Mouse (Mus musculus): ENCODE measurements around the gene Col4a3. TPM values are rescaled to one million over a fixed set of nuclear protein-coding genes. Genes with fewer than 3 reads are reported as not detected.
A peak's percentile ranks its signal among the peaks of the same experiment; 100 is the strongest.

Col4a3 gene
- polyA plus RNA-seq, 1 experiment: 0.20 TPM

DNA sequence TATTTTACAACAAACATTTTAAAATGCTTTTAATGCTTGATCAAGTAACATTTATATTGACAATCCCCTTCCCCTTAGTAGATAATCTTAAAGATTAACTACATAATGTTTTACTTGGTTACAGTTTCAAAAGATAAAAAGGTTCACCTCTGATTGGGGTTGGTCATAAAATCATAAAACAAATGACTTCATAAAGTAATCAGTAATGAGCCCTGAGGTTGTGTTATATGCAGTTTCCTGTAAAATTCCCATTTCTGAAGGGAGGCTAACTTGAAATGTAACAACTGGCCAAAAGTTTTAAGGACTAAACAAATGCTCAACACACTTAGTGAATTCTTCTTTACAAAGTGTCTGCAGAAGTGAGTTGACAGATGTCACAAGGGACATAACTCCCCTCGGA lies 179.5 kb downstream of the Col4a3 start:
- peak overlapping the region; percentile 10; the same call in 1 of the 2 replicates for H3K4me3 ChIP-seq (ENCODE audit: low read depth, low read length)
- peak overlapping the region; percentile 91 for H3K27ac ChIP-seq (ENCODE audit: insufficient read depth, low read depth, low read length)
- H3K36me3 ChIP-seq (ENCODE audit: control insufficient read depth, insufficient read depth, low read length): peaks cover 26% of the 10 kb centered on the region
- no peaks in the 10 kb centered on the region for H3K27me3 ChIP-seq (ENCODE audit: control insufficient read depth, insufficient read depth, low read length)
- WGBS: 13% methylated on average over 1 of the region's 1 CpGs
- H3K4me1 ChIP-seq (ENCODE audit: control insufficient read depth, insufficient read depth, insufficient read length, low read length): peaks cover 13% of the 10 kb centered on the region; the same call in 1 of the 2 replicates
- TF ChIP-seq CTCF (IDR thresholded peaks at IDR 0.05; ENCODE audit: extremely low read depth, insufficient read length, insufficient replicate concordance, low read depth, low read length) (no peak), POLR2A (IDR thresholded peaks at IDR 0.05; ENCODE audit: low read depth, low read length) (no peak)

DNA sequence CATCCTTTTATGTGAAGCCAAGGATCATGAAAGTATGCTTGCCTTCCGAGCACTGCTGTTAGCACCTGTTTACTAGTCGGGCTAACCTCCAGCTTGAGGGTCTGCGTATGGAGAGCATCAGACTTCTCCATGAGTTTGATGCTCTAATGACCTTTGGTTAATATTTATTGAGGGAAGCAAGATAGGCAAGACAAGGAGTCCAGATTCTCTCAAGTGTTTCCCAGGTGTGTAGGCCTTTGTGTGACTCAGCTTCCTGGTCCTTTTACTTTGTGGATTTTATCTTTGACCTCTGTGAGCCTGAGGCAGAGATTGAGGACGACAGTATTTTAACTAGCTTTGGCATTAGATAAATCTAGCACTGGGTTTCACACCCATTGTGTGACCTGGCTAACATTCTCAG lies 179.9 kb downstream of the Col4a3 start:
- H3K27ac ChIP-seq (ENCODE audit: insufficient read depth, low read depth, low read length): peak overlapping the region; percentile 91
- peaks cover 11% of the 10 kb centered on the region; the same call in 1 of the 2 replicates for H3K4me1 ChIP-seq (ENCODE audit: control insufficient read depth, insufficient read depth, insufficient read length, low read length)
- TF ChIP-seq CTCF (IDR thresholded peaks at IDR 0.05; ENCODE audit: extremely low read depth, insufficient read length, insufficient replicate concordance, low read depth, low read length): no peak
- no peak for TF ChIP-seq POLR2A (IDR thresholded peaks at IDR 0.05; ENCODE audit: low read depth, low read length)
- H3K4me3 ChIP-seq (ENCODE audit: low read depth, low read length): peak overlapping the region; percentile 10; the same call in 1 of the 2 replicates
- no peaks in the 10 kb centered on the region for H3K27me3 ChIP-seq (ENCODE audit: control insufficient read depth, insufficient read depth, low read length)
- H3K36me3 ChIP-seq (ENCODE audit: control insufficient read depth, insufficient read depth, low read length): peaks cover 22% of the 10 kb centered on the region
- WGBS: 28% methylated on average over 4 of the region's 4 CpGs

DNA sequence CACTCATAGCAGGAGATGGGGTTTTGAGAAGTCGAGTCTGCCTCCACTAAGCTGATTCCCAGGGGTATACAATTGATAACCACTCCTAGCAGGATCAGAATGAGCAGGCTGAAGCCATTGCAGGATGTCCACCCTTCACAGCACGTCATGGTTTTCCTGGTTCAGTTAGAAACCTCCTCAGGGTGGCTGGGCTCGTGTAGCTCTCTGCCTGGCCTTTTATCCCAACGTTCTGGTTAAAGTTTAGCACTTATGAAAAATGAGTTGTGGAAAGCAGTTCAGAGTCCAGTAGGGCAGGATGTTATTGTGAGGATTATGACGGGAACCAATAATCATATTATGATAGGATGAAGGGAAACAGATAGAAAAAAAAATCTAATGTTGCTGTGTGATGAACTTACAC lies 181.5 kb downstream of the Col4a3 start, which contains the start of gene Tm4sf20:
TSS of gene Tm4sf20 (minus strand) at position 193 of the 400 bp plus-strand sequence.
- H3K36me3 ChIP-seq (ENCODE audit: control insufficient read depth, insufficient read depth, low read length): peaks cover 10% of the 10 kb centered on the region
- 16% methylated on average over 5 of the region's 5 CpGs for WGBS
- peak within 1 kb of the TSS; percentile 94 for H3K27ac ChIP-seq (ENCODE audit: insufficient read depth, low read depth, low read length)
- no peaks in the 10 kb centered on the region for H3K27me3 ChIP-seq (ENCODE audit: control insufficient read depth, insufficient read depth, low read length)
- peaks cover 6% of the 10 kb centered on the region; the same call in 1 of the 2 replicates for H3K4me1 ChIP-seq (ENCODE audit: control insufficient read depth, insufficient read depth, insufficient read length, low read length)
- peak within 1 kb of the TSS; percentile 76 for H3K4me3 ChIP-seq (ENCODE audit: low read depth, low read length)
- no peak for TF ChIP-seq CTCF (IDR thresholded peaks at IDR 0.05; ENCODE audit: extremely low read depth, insufficient read length, insufficient replicate concordance, low read depth, low read length)
- peak; percentile 62; the same call in 1 of the 2 replicates for TF ChIP-seq POLR2A (IDR thresholded peaks at IDR 0.05; ENCODE audit: low read depth, low read length)

DNA sequence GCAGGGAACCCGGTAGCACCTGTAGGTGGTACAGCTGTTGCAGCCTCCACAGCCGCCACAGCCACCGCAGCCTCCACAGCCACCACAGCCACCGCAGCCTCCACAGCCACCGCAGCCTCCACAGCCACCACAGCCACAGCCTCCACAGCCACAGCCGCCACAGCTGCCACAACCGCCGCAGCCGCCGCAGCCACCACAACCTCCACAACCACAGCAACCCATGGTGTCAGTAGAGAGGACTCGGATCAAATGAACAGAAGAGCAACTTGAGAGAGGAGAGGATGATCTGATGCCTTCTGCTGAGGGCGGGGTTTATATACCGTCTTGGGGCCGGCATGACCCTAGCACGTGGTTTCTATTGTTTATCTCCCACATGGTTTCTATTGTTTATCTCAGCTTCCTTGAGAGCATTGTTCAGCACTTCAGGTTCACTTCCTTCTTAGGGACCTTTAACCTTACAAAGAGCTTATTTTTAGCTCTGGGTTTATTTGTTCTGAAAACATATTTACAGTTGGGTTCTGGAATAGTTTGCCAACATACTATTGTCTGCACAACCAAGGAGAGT lies 184.4 kb downstream of the Col4a3 start, which contains the start of gene Gm47791:
TSS of gene Gm47791 (minus strand) at position 222 of the 565 bp plus-strand sequence.
- peaks cover 2% of the 10 kb centered on the region; the same call in 1 of the 2 replicates for H3K4me1 ChIP-seq (ENCODE audit: control insufficient read depth, insufficient read depth, insufficient read length, low read length)
- WGBS: 75% methylated on average over 15 of the region's 15 CpGs
- H3K36me3 ChIP-seq (ENCODE audit: control insufficient read depth, insufficient read depth, low read length): no peaks in the 10 kb centered on the region
- no peak within 1 kb of the TSS for H3K27ac ChIP-seq (ENCODE audit: insufficient read depth, low read depth, low read length)
- no peak within 1 kb of the TSS for H3K4me3 ChIP-seq (ENCODE audit: low read depth, low read length)
- TF ChIP-seq POLR2A (IDR thresholded peaks at IDR 0.05; ENCODE audit: low read depth, low read length) (no peak), CTCF (IDR thresholded peaks at IDR 0.05; ENCODE audit: extremely low read depth, insufficient read length, insufficient replicate concordance, low read depth, low read length) (no peak)
- no peaks in the 10 kb centered on the region for H3K27me3 ChIP-seq (ENCODE audit: control insufficient read depth, insufficient read depth, low read length)

Other genes starting within 250 kb of the Col4a3 start
- 0.06 and 0.08 TPM in 2 replicates for gene Col4a4, start 72 bp upstream of the Col4a3 start, polyA plus RNA-seq (2012; rRNA removed)
- 22.3 and 31.7 TPM in 2 replicates for gene Mff, start 138.0 kb downstream of the Col4a3 start, polyA plus RNA-seq (2012; rRNA removed)
- 38.1 and 224 TPM in 2 replicates for gene Tm4sf20, start 181.5 kb downstream of the Col4a3 start, polyA plus RNA-seq (2012; rRNA removed)
- not detected in 2 replicates for gene Gm47791, start 184.3 kb downstream of the Col4a3 start, polyA plus RNA-seq (2012; rRNA removed)